Mouse (Mus musculus) heart, postnatal 14 days (tissue): ENCODE data around the gene Myo1e. TPM values are rescaled to one million over a fixed set of nuclear protein-coding genes. Genes with fewer than 3 reads are reported as not detected.

Source experiments
- DNase-seq, 2 experiments: peaks; one replicate each; pipeline ENCODE4 v3.0.0; 2021 to 2022
- intact Hi-C: fragments of 180-260 bp; cut with DNase I; formaldehyde crosslinking; loops from one replicate; pipeline ENCODE4 v1.15.1; 2025
- total RNA-seq, 2 experiments: library from RNA; stranded (reverse); gene quantifications; 2 replicates each; pipeline ENCODE4 v1.2.3; 2021

Myo1e gene
- total RNA-seq, 2 experiments from 2014 or later, result 14.6 to 17.6 TPM

- no peak for DNase-seq
Measured at GRCm38 (mm10) chr9:70219295-70219931, 12.3 kb downstream of the Myo1e start.

DNA sequence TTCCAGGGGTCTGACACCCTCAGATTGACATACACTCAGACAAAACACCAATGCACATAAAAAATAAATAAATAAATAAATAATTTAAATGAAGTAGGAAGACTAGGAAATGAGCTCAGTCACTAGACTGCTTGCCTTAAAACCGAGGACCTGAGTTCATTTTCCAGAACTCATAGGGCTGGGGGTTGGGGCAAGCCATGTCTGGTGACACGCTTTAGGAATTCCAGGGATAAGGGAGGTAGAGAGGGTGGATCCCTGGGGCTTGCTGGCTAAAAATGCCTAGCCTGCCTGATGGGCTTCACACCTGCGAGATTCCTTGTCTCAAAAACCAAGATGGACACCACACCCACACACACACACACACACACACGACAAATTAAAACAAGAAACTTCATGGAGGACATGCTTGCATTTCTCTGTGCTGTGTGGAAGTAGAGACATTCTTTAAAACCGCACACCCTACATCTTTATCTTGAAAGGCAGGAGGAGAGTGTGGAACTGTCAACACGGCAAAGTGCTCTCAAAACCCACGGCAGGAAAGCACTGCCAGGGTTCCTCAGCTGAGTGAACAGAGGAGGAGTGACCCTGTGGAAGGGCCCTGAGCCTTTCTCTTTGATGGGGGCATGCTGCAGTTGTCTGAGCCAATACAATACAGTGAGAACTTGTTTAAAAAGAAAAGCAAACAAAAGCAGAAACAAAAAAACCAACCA, 13.5 kb downstream of the Myo1e start:
- DNase-seq, result no peak
- intact Hi-C loops, result loop anchor here (5.0 kb wide), 1 partner anchor 37 kb away; no protein-coding TSS in a partner anchor

More at GRCm38 (mm10) chr9:70219295-70219931, 12.3 kb downstream of the Myo1e start:
- intact Hi-C loops, result no loop called here

- DNase-seq, result no peak
- intact Hi-C loops, result loop anchor here (5.0 kb wide), 1 partner anchor 34 kb away; no protein-coding TSS in a partner anchor
Measured at GRCm38 (mm10) chr9:70223142-70223541, 16.0 kb downstream of the Myo1e start.

- intact Hi-C loops, result loop anchor here (5.0 kb wide), 1 partner anchor 33 kb away; no protein-coding TSS in a partner anchor
- DNase-seq, result no peak
Measured at GRCm38 (mm10) chr9:70224046-70224445, 16.9 kb downstream of the Myo1e start.

DNA sequence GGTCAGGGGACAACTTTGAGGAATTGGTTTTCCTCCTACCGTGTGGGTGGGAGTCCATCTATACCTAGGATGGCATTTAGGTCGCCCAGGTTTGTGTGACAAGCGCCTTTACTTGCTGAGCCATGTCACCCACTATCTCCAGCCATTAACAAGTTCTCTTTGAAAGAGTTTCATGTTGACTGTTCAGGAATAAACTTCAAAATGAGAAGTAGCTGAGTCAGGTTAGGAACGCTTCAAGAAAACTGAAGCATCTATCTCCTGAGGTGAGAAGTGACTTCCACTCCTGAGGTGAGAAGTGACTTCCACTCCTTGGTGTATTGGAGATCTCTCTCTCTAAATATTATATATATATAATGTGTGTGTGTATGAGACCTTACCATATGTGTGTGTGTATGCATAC, 19.2 kb downstream of the Myo1e start:
- intact Hi-C loops, result no loop called here
- no peak for DNase-seq

GRCm38 (mm10) chr9:70229823-70230222, 22.7 kb downstream of the Myo1e start:
- no peak for DNase-seq
- intact Hi-C loops, result no loop called here

- intact Hi-C loops, result no loop called here
Measured at GRCm38 (mm10) chr9:70232044-70233010, 25.2 kb downstream of the Myo1e start.

DNA sequence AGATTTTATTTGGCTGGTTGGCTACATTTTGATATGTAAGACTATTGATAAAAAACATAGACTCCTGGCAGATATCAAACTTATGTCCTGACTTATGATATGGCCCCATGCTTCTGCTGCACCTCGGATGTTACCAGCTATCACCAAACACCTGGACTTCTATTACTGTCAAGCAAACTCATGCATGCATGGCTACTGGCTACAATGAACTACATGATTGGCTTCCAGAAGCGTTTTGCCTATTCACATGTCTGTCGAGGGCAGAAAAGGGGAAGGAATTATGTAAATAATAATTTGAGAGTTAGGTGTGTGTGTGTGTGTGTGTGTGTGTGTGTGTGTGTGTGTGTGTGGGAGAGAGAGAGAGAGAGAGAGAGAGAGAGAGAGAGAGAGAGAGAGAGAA, 30.0 kb downstream of the Myo1e start:
- no peak for DNase-seq

More at GRCm38 (mm10) chr9:70232044-70233010, 25.2 kb downstream of the Myo1e start:
- DNase-seq, result no peak

GRCm38 (mm10) chr9:70237561-70237960, 30.4 kb downstream of the Myo1e start:
- intact Hi-C loops, result no loop called here
- no peak for DNase-seq

More for the DNA sequence above, 30.0 kb downstream of the Myo1e start:
- intact Hi-C loops, result no loop called here

GRCm38 (mm10) chr9:70238391-70238790, 31.2 kb downstream of the Myo1e start:
- no peak for DNase-seq
- intact Hi-C loops, result no loop called here

DNA sequence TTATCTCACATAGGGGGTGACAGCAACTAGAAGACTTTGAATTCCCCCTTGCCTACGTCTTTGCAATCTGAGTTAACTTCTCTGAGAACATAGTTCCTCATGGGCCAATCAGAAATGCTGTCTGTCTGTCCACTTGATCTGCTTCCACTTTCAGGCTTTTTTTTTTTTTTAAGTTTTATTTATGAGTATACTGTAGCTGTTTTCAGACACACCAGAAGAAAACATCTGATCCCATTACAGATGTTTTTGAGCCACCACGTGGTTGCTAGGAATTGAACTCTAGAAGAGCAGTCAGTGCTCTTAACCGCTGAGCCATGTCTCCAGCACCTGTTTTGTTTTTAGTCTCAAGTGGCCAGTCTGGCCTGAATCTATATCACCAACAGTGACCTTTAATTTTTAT, 32.1 kb downstream of the Myo1e start:
- intact Hi-C loops, result no loop called here
- no peak for DNase-seq

DNA sequence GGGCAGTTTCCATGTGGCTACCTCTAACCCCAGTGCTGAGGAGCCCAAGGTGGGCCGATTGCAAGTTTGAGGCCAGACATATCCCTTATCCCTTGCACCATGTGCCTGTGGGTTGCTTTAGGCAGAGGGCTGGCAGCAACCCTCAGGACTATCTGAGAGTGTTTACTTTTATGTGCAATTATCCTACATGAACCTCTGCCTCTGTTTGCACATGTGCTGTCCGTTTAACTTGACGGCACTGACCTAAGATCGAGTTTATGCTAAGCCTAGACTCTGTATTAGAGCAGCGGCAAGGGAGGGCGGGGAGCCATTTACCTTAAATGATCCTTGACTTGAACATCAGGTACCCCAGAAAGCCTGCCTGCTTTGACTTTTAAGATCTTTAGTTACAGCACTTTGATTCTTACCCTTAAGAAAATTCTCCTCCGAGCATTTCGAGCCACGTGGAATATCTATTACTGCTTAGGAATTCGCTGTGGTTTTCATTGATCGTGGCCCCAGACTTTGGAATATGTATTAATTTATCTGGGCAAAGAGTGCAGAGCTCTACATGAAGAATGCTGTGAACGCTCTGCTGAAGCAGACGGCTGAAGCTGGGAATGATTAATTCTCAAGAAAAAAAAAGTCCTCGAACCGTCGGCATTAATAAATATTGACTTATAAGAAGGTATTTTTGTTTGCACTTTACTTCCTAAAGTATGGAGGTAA, 33.7 kb downstream of the Myo1e start:
- intact Hi-C loops, result no loop called here
- no peak for DNase-seq

GRCm38 (mm10) chr9:70241411-70241961, 34.3 kb downstream of the Myo1e start:
- intact Hi-C loops, result no loop called here
- DNase-seq, result no peak

- DNase-seq, result no peak
- intact Hi-C loops, result no loop called here
Measured at GRCm38 (mm10) chr9:70242112-70242862, 35.1 kb downstream of the Myo1e start.

DNA sequence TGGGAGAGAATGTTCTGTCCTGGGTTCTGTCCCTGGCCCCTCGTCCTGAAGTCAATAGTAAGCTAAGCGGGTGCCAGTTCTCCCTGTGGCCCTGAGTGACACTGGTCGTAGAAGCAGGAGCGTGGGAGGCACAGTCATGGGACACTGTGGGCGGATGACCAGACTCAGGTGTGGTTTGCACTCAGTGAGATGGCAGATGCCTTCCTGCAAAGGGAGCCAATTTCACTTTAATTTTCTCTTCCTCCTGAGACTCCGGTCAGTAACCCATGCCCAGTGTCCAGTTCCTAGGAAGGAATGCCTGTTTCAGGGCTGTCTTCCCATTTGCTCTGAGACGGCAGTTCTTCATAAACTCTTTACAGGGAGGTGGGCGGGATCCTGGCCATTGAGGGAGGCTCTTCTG, 36.1 kb downstream of the Myo1e start:
- intact Hi-C loops, result no loop called here
- no peak for DNase-seq

DNA sequence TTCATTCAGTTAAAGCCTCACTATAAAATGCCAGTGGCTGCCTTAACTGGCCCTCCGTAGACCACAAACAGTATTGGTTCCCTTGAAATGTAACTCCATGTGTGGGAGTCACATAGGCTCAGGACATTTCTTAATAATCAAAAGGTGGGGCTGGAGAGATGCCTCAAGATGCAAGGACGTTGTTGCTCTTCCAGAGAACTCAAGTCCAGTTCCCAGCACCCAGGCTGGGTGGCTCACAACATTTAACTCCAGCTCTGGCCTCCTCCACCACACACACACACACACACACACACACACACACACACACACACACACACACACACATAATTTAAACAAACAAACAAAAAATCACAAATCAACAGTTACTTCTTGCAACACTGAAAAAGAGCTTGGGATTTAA, 36.6 kb downstream of the Myo1e start:
- DNase-seq, result no peak
- intact Hi-C loops, result no loop called here

GRCm38 (mm10) chr9:70244115-70244514, 37.0 kb downstream of the Myo1e start:
- DNase-seq, result no peak
- intact Hi-C loops, result no loop called here

DNA sequence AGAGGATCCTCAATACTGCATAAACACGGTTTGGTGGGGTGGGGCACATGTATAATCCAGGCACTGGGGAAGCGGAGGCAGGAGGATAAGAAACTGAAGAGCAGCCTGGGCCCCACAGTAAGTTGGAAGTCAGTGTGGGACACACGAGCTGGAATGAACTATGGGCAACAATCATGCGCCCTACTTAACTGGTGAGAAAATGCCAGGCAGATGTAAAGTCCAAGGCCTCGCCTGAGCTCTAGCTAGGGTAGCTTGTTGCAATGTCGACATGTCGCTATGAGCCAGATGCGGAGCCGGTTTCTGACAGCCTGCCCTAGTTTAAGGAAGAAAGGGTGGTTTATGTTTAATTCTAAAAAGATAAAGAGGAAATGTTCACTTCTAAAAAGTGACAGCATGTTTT, 37.9 kb downstream of the Myo1e start:
- intact Hi-C loops, result no loop called here
- no peak for DNase-seq

DNA sequence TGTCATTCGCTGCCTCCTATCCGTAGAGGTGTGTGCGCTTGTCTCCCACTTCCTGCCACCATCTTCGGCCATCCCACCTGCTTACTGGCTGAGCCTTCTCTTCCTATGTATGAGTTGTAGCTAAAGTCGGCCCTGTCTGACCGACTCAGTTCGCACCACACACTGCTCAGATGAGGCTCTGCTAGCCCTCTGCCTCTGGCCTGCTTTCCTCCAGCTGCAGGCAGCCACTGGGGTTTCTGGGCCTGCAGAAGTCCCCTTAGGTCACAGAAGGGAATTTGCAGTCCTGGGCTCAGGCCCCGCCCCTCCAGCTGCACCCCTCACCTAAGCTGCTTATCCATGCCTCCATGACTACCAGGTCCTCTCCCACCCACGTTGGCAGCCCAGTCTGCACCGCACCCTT, 39.3 kb downstream of the Myo1e start:
- no peak for DNase-seq
- intact Hi-C loops, result no loop called here
